Mouse (Mus musculus) limb, embryonic 13.5 days (tissue): ENCODE results near the gene Zfp408. TPM values are rescaled to one million over a fixed set of nuclear protein-coding genes. Genes with fewer than 3 reads are reported as not detected.

Experiments used
- polyA plus RNA-seq: library from polyadenylated mRNA; unstranded; fragments of >200 nt; fragmentation: Nextera tagmentation; extraction: Ambion mirVana; gene quantifications from 2 replicates; pipeline ENCODE4 v1.2.1, GENCODE M21; 2015

Gene Zfp408
- polyA plus RNA-seq, 1 experiment from 2014 or later = 15.6 TPM

Other genes with a start within 250 kb of the Zfp408 start
- 77.2 and 79.4 TPM in 2 replicates for gene 1110051M20Rik, start 205.1 kb downstream of the Zfp408 start, polyA plus RNA-seq
- 8.2 and 9.0 TPM in 2 replicates for gene Lrp4, start 192.3 kb downstream of the Zfp408 start, polyA plus RNA-seq
- 106 TPM in 2 replicates for gene Ckap5, start 123.0 kb downstream of the Zfp408 start, polyA plus RNA-seq
- 1.1 and 1.8 TPM in 2 replicates for gene F2, start 13.4 kb downstream of the Zfp408 start, polyA plus RNA-seq
- gene Arhgap1, start 69 bp upstream of the Zfp408 start, polyA plus RNA-seq = 104 and 111 TPM in 2 replicates
- 27.2 and 29.0 TPM in 2 replicates for gene Atg13, start 60.8 kb upstream of the Zfp408 start, polyA plus RNA-seq
- 22.6 and 24.5 TPM in 2 replicates for gene Harbi1, start 61.1 kb upstream of the Zfp408 start, polyA plus RNA-seq
- 18.9 and 20.9 TPM in 2 replicates for gene Ambra1, start 80.3 kb upstream of the Zfp408 start, polyA plus RNA-seq